Mouse (Mus musculus) spleen, adult 2 months (tissue): ENCODE results near the gene Klkb1. TPM values are rescaled to one million over a fixed set of nuclear protein-coding genes. Genes with fewer than 3 reads are reported as not detected.

Experiments
- DNase-seq, 2 experiments: peaks; one replicate each; pipeline versions ENCODE4 v3.0.0 to v3.0.0-alpha.2; 2012 to 2021; ENCODE audit warnings: low spot score in 2 of 2, low read depth in 1 of 2
- H3K27ac ChIP-seq: fragments of 200-500 bp; 2 replicates; pipeline ENCODE4 v1.5.1; 2012; ENCODE audit warnings: low read length, inconsistent platforms; ENCODE audit not compliant: insufficient read depth
- H3K27me3 ChIP-seq: fragments of 200-500 bp; 2 replicates; pipeline ENCODE4 v1.6.1; 2012; ENCODE audit warnings: mild to moderate bottlenecking, moderate library complexity, low read length, inconsistent platforms; ENCODE audit not compliant: control insufficient read depth, insufficient read depth
- H3K36me3 ChIP-seq: fragments of 200-500 bp; 2 replicates; pipeline ENCODE4 v1.6.1; 2012; ENCODE audit warnings: mild to moderate bottlenecking, low read length, inconsistent platforms; ENCODE audit not compliant: control insufficient read depth, insufficient read depth
- H3K4me1 ChIP-seq: fragments of 200-500 bp; 2 replicates; pipeline ENCODE4 v1.6.1; 2011; ENCODE audit warnings: inconsistent platforms; ENCODE audit not compliant: control insufficient read depth, insufficient read depth, insufficient read length
- H3K4me3 ChIP-seq: fragments of 200-500 bp; 2 replicates; pipeline ENCODE4 v1.5.1; 2011; ENCODE audit warnings: mild to moderate bottlenecking, inconsistent platforms; ENCODE audit not compliant: insufficient read depth, insufficient read length; ENCODE audit errors: extremely low read depth
- CTCF ChIP-seq: fragments of 200-500 bp; IDR thresholded peaks from 2 replicates; pipeline ENCODE4 v1.5.1; 2011; ENCODE audit warnings: mild to moderate bottlenecking, inconsistent platforms; ENCODE audit not compliant: insufficient read depth, insufficient read length, insufficient replicate concordance; ENCODE audit errors: extremely low read depth
- POLR2A ChIP-seq: fragments of 200-500 bp; IDR thresholded peaks from 2 replicates; pipeline ENCODE4 v1.6.1; 2011; ENCODE audit warnings: low read depth, low read length, inconsistent platforms
- WGBS: fragments of 180-500 bp; shearing (Covaris S2); methylation state at CpG from one replicate; pipeline ENCODE4 v1.1.7; 2018; 5-methylcytosine and 5-hydroxymethylcytosine counted together
- polyA plus RNA-seq: library from polyadenylated mRNA; depleted of rRNA; stranded (reverse); fragments of >200 nt; gene quantifications from 2 replicates; pipeline ENCODE4 v1.2.3, GENCODE M21; 2012

Gene Klkb1
- polyA plus RNA-seq, 1 experiment: 0.02 TPM

GRCm38 (mm10) chr8:45305479-45305878, 10.8 kb upstream of the Klkb1 start:
- 93% methylated on average over 1 of the region's 1 CpGs for WGBS
- no peak for DNase-seq
- Histone ChIP-seq H3K27ac (no peak overlapping the region), H3K36me3 (peaks cover 10% of the 10 kb centered on the region), H3K4me1 (no peaks in the 10 kb centered on the region), H3K4me3 (no peak overlapping the region), H3K27me3 (no peaks in the 10 kb centered on the region)
- TF ChIP-seq CTCF (no peak), POLR2A (no peak)

- H3K4me3 ChIP-seq: no peak overlapping the region
- H3K27ac ChIP-seq: no peak overlapping the region
- no peak for DNase-seq
- H3K36me3 ChIP-seq: peaks cover 10% of the 10 kb centered on the region
- TF ChIP-seq CTCF (no peak), POLR2A (no peak)
- no peaks in the 10 kb centered on the region for H3K4me1 ChIP-seq
- no peaks in the 10 kb centered on the region for H3K27me3 ChIP-seq
- 91% methylated on average over 3 of the region's 3 CpGs for WGBS
Observed at GRCm38 (mm10) chr8:45304354-45304753, 9.7 kb upstream of the Klkb1 start.

- Histone ChIP-seq H3K36me3 (peaks cover 4% of the 10 kb centered on the region; the same call in 1 of the 2 replicates), H3K4me1 (no peaks in the 10 kb centered on the region), H3K27me3 (no peaks in the 10 kb centered on the region), H3K27ac (no peak overlapping the region), H3K4me3 (no peak overlapping the region)
- WGBS: 94% methylated on average over 8 of the region's 8 CpGs
- no peak for DNase-seq
- TF ChIP-seq POLR2A (no peak), CTCF (no peak)
Observed at GRCm38 (mm10) chr8:45302390-45302789, 7.7 kb upstream of the Klkb1 start.

GRCm38 (mm10) chr8:45295276-45295675, 617 bp upstream of the Klkb1 start:
- H3K4me1 ChIP-seq: no peaks in the 10 kb centered on the region
- no peak for TF ChIP-seq CTCF
- no peak for DNase-seq
- H3K36me3 ChIP-seq: no peaks in the 10 kb centered on the region
- WGBS: 90% methylated on average over 6 of the region's 6 CpGs
- H3K27ac ChIP-seq: no peak overlapping the region
- H3K27me3 ChIP-seq: no peaks in the 10 kb centered on the region
- H3K4me3 ChIP-seq: no peak overlapping the region

- WGBS: 94% methylated on average over 2 of the region's 2 CpGs
- no peaks in the 10 kb centered on the region for H3K4me1 ChIP-seq
Observed at GRCm38 (mm10) chr8:45291790-45292189, 2.9 kb downstream of the Klkb1 start.

GRCm38 (mm10) chr8:45281630-45282029, 13.0 kb downstream of the Klkb1 start:
- no peak for DNase-seq
- WGBS: 87% methylated on average over 8 of the region's 8 CpGs
- Histone ChIP-seq H3K36me3 (no peaks in the 10 kb centered on the region), H3K27ac (no peak overlapping the region), H3K27me3 (no peaks in the 10 kb centered on the region), H3K4me3 (no peak overlapping the region), H3K4me1 (no peaks in the 10 kb centered on the region)
- TF ChIP-seq CTCF (no peak), POLR2A (no peak)

More at GRCm38 (mm10) chr8:45291790-45292189, 2.9 kb downstream of the Klkb1 start:
- no peaks in the 10 kb centered on the region for H3K27me3 ChIP-seq
- no peaks in the 10 kb centered on the region for H3K36me3 ChIP-seq
- no peak overlapping the region for H3K27ac ChIP-seq
- H3K4me3 ChIP-seq: no peak overlapping the region
- TF ChIP-seq CTCF (no peak), POLR2A (no peak)
- DNase-seq: no peak

- H3K4me3 ChIP-seq: no peak overlapping the region
- no peak overlapping the region for H3K27ac ChIP-seq
- DNase-seq: no peak
- TF ChIP-seq POLR2A: no peak
- TF ChIP-seq CTCF: no peak
- H3K36me3 ChIP-seq: no peaks in the 10 kb centered on the region
- no peaks in the 10 kb centered on the region for H3K4me1 ChIP-seq
- H3K27me3 ChIP-seq: no peaks in the 10 kb centered on the region
- WGBS: 88% methylated on average over 3 of the region's 3 CpGs
Observed at GRCm38 (mm10) chr8:45277453-45277852, 17.2 kb downstream of the Klkb1 start.

GRCm38 (mm10) chr8:45274317-45274716, 20.3 kb downstream of the Klkb1 start:
- H3K27ac ChIP-seq: no peak overlapping the region
- no peak overlapping the region for H3K4me3 ChIP-seq
- no peaks in the 10 kb centered on the region for H3K27me3 ChIP-seq
- H3K4me1 ChIP-seq: no peaks in the 10 kb centered on the region
- no peaks in the 10 kb centered on the region for H3K36me3 ChIP-seq
- no peak for TF ChIP-seq POLR2A
- TF ChIP-seq CTCF: no peak
- no peak for DNase-seq
- 83% methylated on average over 4 of the region's 4 CpGs for WGBS
